ENCODE assay signal across 35 mouse cellular contexts in genomic region chr14:79281894-79282553, GRCm38 (mm10). TPM values are rescaled to one million over a fixed set of nuclear protein-coding genes. Genes with fewer than 3 reads are reported as not detected.
DNase-seq lines count a peak whose midpoint lies in the region; ATAC-seq and TF ChIP-seq lines count a peak whose summit lies in the region.
"Had no signal": no experiment of that assay in that cellular context is flagged by ENCODE, and none has a peak within 500 bp of the region (broad histone marks: within the 10 kb centered on the region; RNA-seq: fewer than 3 reads in every experiment).

No protein-coding gene starts in this region.

- peaks cover 2% of the 10 kb centered on the region for H3K36me3 ChIP-seq in heart, adult 2 months (ENCODE audit: control insufficient read depth, insufficient read depth, low read length)
- H3K36me3 ChIP-seq in heart, embryonic 11.5 days (ENCODE audit: control insufficient read depth, insufficient read depth, low read length), result no peaks in the 10 kb centered on the region
- no peaks in the 10 kb centered on the region for H3K36me3 ChIP-seq in liver, embryonic 12.5 days
- H3K36me3 ChIP-seq: heart, embryonic 15.5 days; limb, embryonic 10.5 days had no signal

- no peak for ATAC-seq in heart, embryonic 11.5 days (replicated peaks; ENCODE audit: insufficient number of reproducible peaks, low FRiP score, low TSS enrichment)
- peak; percentile 72 for ATAC-seq in liver, embryonic 12.5 days
- ATAC-seq: activated CD4-positive, CD25-positive, alpha-beta regulatory T cell, adult 4 months; forebrain, embryonic 13.5 days; midbrain, embryonic 16.5 days had no signal

- no peak for TF ChIP-seq CTCF in heart, adult 2 months (IDR thresholded peaks at IDR 0.05)
- TF ChIP-seq CTCF in lung, adult 2 months (IDR thresholded peaks at IDR 0.05; ENCODE audit: insufficient read depth, low read length), result no peak
- TF ChIP-seq CTCF in gastrocnemius, adult 2 months (IDR thresholded peaks at IDR 0.05), result no peak
- no peak for TF ChIP-seq CTCF in cerebellum, adult 2 months (IDR thresholded peaks at IDR 0.05; ENCODE audit: borderline replicate concordance, insufficient read depth, low read depth, low read length)

- H3K27me3 ChIP-seq in heart, adult 2 months (ENCODE audit: control insufficient read depth, insufficient read depth, low read length), result no peaks in the 10 kb centered on the region
- H3K27me3 ChIP-seq in heart, embryonic 11.5 days (ENCODE audit: control insufficient read depth, insufficient read depth, low read length), result no peaks in the 10 kb centered on the region
- no peaks in the 10 kb centered on the region for H3K27me3 ChIP-seq in liver, embryonic 12.5 days (replicated peaks)
- H3K27me3 ChIP-seq in cerebellum, adult 2 months (ENCODE audit: control insufficient read depth, insufficient read depth, low read length), result no peaks in the 10 kb centered on the region
- H3K27me3 ChIP-seq: forebrain, embryonic 13.5 days; heart, embryonic 15.5 days had no signal

- WGBS in heart, adult 2 months, result 83% methylated on average over 9 of the region's 9 CpGs
- WGBS in heart, embryonic 11.5 days (ENCODE audit: insufficient replicate concordance), result 65% methylated on average over 9 of the region's 9 CpGs
- 39% methylated on average over 9 of the region's 9 CpGs for WGBS in liver, embryonic 12.5 days (ENCODE audit: insufficient replicate concordance)
- 72% methylated on average over 9 of the region's 9 CpGs for WGBS in lung, adult 2 months
- 92% methylated on average over 9 of the region's 9 CpGs for WGBS in cerebellum, adult 2 months

- intact Hi-C loops in heart, adult 2 months (cut with DNase I), result no loop called here
- intact Hi-C loops in gastrocnemius, adult 2 months (cut with DNase I), result no loop called here

- no peaks in the 10 kb centered on the region for H3K9me3 ChIP-seq in heart, embryonic 11.5 days (replicated peaks; ENCODE audit: control insufficient read depth, low read length)
- H3K9me3 ChIP-seq in liver, embryonic 12.5 days (replicated peaks), result no peaks in the 10 kb centered on the region
- H3K9me3 ChIP-seq: forebrain, embryonic 13.5 days; heart, embryonic 15.5 days; limb, embryonic 10.5 days had no signal

- H3K4me2 ChIP-seq in heart, embryonic 11.5 days, result no peak overlapping the region
- no peak overlapping the region for H3K4me2 ChIP-seq in liver, embryonic 12.5 days
- H3K4me2 ChIP-seq: forebrain, embryonic 13.5 days; heart, embryonic 15.5 days; hindbrain, embryonic 14.5 days had no signal

- H3K9ac ChIP-seq in heart, adult 2 months (ENCODE audit: low read depth, low read length), result no peak overlapping the region
- no peak overlapping the region for H3K9ac ChIP-seq in heart, embryonic 11.5 days (ENCODE audit: low read depth, low read length)
- H3K9ac ChIP-seq in liver, embryonic 12.5 days, result no peak overlapping the region
- H3K9ac ChIP-seq: forebrain, embryonic 13.5 days; heart, embryonic 15.5 days; hindbrain, embryonic 14.5 days had no signal

- H3K4me1 ChIP-seq in heart, adult 2 months (ENCODE audit: control insufficient read depth, insufficient read depth, low read length), result peaks cover 15% of the 10 kb centered on the region
- peaks cover 8% of the 10 kb centered on the region; the same call in 1 of the 2 replicates for H3K4me1 ChIP-seq in heart, embryonic 11.5 days (ENCODE audit: control insufficient read depth, insufficient read depth, low read length)
- peaks cover 18% of the 10 kb centered on the region for H3K4me1 ChIP-seq in liver, embryonic 12.5 days
- peaks cover 9% of the 10 kb centered on the region for H3K4me1 ChIP-seq in lung, adult 2 months (ENCODE audit: control insufficient read depth, insufficient read depth, low read length)
- no peaks in the 10 kb centered on the region for H3K4me1 ChIP-seq in cerebellum, adult 2 months (ENCODE audit: control insufficient read depth, insufficient read depth, low read length)

- H3K27ac ChIP-seq in heart, adult 2 months, result peak overlapping the region; percentile 28
- no peak overlapping the region for H3K27ac ChIP-seq in heart, embryonic 11.5 days (ENCODE audit: low read depth, low read length)
- H3K27ac ChIP-seq in liver, embryonic 12.5 days, result no peak overlapping the region
- no peak overlapping the region for H3K27ac ChIP-seq in gastrocnemius, adult 2 months
- H3K27ac ChIP-seq in cerebellum, adult 2 months (ENCODE audit: insufficient read depth, low read length), result no peak overlapping the region
- H3K27ac ChIP-seq: forebrain, embryonic 13.5 days; heart, embryonic 15.5 days; hindbrain, embryonic 14.5 days; kidney, postnatal 0 days; limb, embryonic 10.5 days had no signal

- no peaks in the 10 kb centered on the region for H3K79me2 ChIP-seq in heart, adult 2 months (replicated peaks; ENCODE audit: control insufficient read depth, insufficient read depth, low read length)

- peak in 1 of 2 experiments; percentile 2 for DNase-seq in heart, adult 2 months
- DNase-seq in lung, adult 2 months, result peak; percentile 54
- DNase-seq in lung, postnatal 25 days (ENCODE audit: low spot score), result peak; percentile 87
- no peak for DNase-seq in ovary, postnatal 36 days (ENCODE audit: low spot score)
- DNase-seq in gastrocnemius, adult 2 months, result no peak
- no peak for DNase-seq in cerebellum, adult 2 months
- DNase-seq: adrenal gland, adult 8-10 months; cerebellum, adult 8-10 months; cerebellum, postnatal 36 days; embryo, embryonic 11 days; gastrocnemius, postnatal 25 days; heart, adult 18-20 months; heart, postnatal 36 days; kidney, adult 2 months; right cerebral cortex, adult 18-20 months; thymus, adult 18-20 months had no signal

- H3K4me3 ChIP-seq in heart, adult 2 months, result no peak overlapping the region
- no peak overlapping the region for H3K4me3 ChIP-seq in heart, embryonic 11.5 days (ENCODE audit: low read depth, low read length)
- no peak overlapping the region for H3K4me3 ChIP-seq in liver, embryonic 12.5 days
- no peak overlapping the region for H3K4me3 ChIP-seq in lung, adult 2 months (replicated peaks; ENCODE audit: extremely low read depth, low read depth, low read length)
- H3K4me3 ChIP-seq in gastrocnemius, adult 2 months, result no peak overlapping the region
- no peak overlapping the region for H3K4me3 ChIP-seq in cerebellum, adult 2 months (replicated peaks; ENCODE audit: insufficient read depth, low read depth, low read length)
- H3K4me3 ChIP-seq: forebrain, embryonic 13.5 days; heart, embryonic 15.5 days; limb, embryonic 10.5 days; myocyte had no signal

- no peak for TF ChIP-seq POLR2A in heart, adult 2 months (IDR thresholded peaks at IDR 0.05; ENCODE audit: insufficient read depth, low read depth, low read length)
- TF ChIP-seq POLR2A in lung, adult 2 months (IDR thresholded peaks at IDR 0.05; ENCODE audit: borderline replicate concordance, extremely low read depth, low read depth, low read length), result peak; percentile 56; the same call in 1 of the 2 replicates
- TF ChIP-seq POLR2A in cerebellum, adult 2 months (IDR thresholded peaks at IDR 0.05; ENCODE audit: borderline replicate concordance, insufficient read depth, low read length), result no peak

- TF ChIP-seq EP300 in heart, adult 2 months (IDR thresholded peaks at IDR 0.05; ENCODE audit: insufficient read depth, low read depth, low read length), result no peak

RNA-seq across cellular contexts. Expression of gene Rgcc, which starts 19.4 kb away (rescaled TPM):
- 100 to 1,000 TPM in 1 of 2 experiments, 10 to 100 TPM in 1; 66.4 to 116 TPM for total RNA-seq in heart, adult 2 months (2021)
- polyA plus RNA-seq in heart, adult 2 months (2012; rRNA removed), result 91.8 and 124 TPM in 2 replicates
- 17.5 and 26.3 TPM in 2 replicates for polyA plus RNA-seq in heart, embryonic 11.5 days (2014; fragmentation: Nextera tagmentation; extraction: Ambion mirVana)
- polyA plus RNA-seq in liver, embryonic 12.5 days (2016; fragmentation: Nextera tagmentation; extraction: Ambion mirVana), result 302 and 307 TPM in 2 replicates
- polyA plus RNA-seq in lung, adult 2 months (2012; rRNA removed), result 279 and 648 TPM in 2 replicates
- 10 to 100 TPM; 46.9 to 78.3 TPM for total RNA-seq in gastrocnemius, adult 2 months (2021)
- 41.5 and 45.1 TPM in 2 replicates for polyA plus RNA-seq in cerebellum, adult 2 months (2012; rRNA removed)

RNA-seq across cellular contexts. Expression of gene Zfp957, which starts 34.9 kb away (rescaled TPM):
- not detected for total RNA-seq in heart, adult 2 months (2021)
- not detected in 2 replicates for polyA plus RNA-seq in heart, adult 2 months (2012; rRNA removed)
- not detected in 2 replicates for polyA plus RNA-seq in heart, embryonic 11.5 days (2014; fragmentation: Nextera tagmentation; extraction: Ambion mirVana)
- not detected in 2 replicates for polyA plus RNA-seq in liver, embryonic 12.5 days (2016; fragmentation: Nextera tagmentation; extraction: Ambion mirVana)
- polyA plus RNA-seq in lung, adult 2 months (2012; rRNA removed), result not detected in 2 replicates
- total RNA-seq in gastrocnemius, adult 2 months (2021), result not detected
- not detected in 2 replicates for polyA plus RNA-seq in cerebellum, adult 2 months (2012; rRNA removed)
- total RNA-seq: gastrocnemius, postnatal 25 days; heart, adult 18-20 months; heart, postnatal 36 days; layer of hippocampus, postnatal 14 days; left cerebral cortex, adult 8-10 months; liver, adult 2 months had no signal
- polyA plus RNA-seq: embryonic facial prominence, embryonic 14.5 days; forebrain, embryonic 13.5 days; frontal cortex, adult 2 months; heart, embryonic 15.5 days; hindbrain, embryonic 14.5 days; intestine, embryonic 14.5 days; kidney, adult 2 months; kidney, postnatal 0 days; large intestine, adult 2 months; limb, embryonic 10.5 days; liver, adult 2 months; midbrain, embryonic 16.5 days; myocyte; neural tube, embryonic 14.5 days; stomach, embryonic 16.5 days had no signal

Comparison
In these comparisons a context has a peak if more than half of its experiments do, and no peak if none do; other contexts are left out.
1. DNase-seq: peak in lung, adult 2 months (single experiment) and lung, postnatal 25 days (single experiment); none in ovary, postnatal 36 days (single experiment), gastrocnemius, adult 2 months (single experiment) and cerebellum, adult 2 months (0 of 2).